10 mouse cellular contexts compared by ENCODE assay signal in the genomic region with DNA sequence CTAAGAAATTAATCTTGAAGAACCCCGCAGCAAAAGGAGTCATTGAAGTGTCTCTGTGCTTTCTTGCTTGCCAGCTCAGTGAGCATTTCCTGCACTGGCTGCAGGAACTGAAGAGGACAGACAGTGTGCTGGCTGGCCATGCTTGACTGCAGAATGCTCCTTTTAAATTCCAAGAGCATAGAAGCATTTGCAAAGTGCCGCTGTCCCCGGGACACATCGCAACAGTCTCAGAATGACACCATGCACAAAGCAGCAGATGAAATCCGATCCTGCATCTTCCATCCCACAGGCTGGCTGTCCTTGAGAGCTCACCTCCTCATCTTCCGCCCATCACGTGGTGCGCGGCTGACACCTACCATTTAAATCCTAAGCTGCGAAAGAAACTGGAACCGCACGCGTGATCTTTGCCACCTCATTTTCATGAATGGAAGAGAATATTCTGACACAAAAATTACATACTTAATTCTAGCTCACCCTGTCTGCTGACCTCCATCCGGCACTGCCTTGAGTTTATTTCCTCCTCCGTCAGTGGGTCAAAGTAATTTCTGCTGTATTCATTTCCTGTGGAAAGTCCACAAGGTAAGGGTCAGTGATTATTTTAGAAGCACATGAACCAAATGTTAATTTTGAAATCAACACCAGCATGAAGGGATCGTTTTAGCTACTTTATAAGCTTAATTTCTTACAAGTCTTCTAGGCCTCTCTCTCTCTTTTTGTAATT.
DNase-seq lines count a peak whose midpoint lies in the region; ATAC-seq and TF ChIP-seq lines count a peak whose summit lies in the region.
"Had no signal": no experiment of that assay in that cellular context is flagged by ENCODE, and none has a peak within 500 bp of the region (broad histone marks: within the 10 kb centered on the region; RNA-seq: fewer than 3 reads in every experiment).

No protein-coding gene starts in this region.

- no peak for TF ChIP-seq CTCF in kidney, adult 2 months (conservative IDR thresholded peaks at IDR 0.05; ENCODE audit: insufficient read depth, insufficient read length, low read depth, low read length)
- TF ChIP-seq CTCF in midbrain, postnatal 0 days (IDR thresholded peaks at IDR 0.05) = no peak

- DNase-seq in kidney, postnatal 10 days = peak; percentile 9
- DNase-seq in kidney, adult 2 months = no peak
- peak; percentile 11 for DNase-seq in cerebellum, adult 8-10 months
- DNase-seq in midbrain, postnatal 0 days (ENCODE audit: low spot score) = no peak
- DNase-seq in thymus, postnatal 0 days (ENCODE audit: low spot score) = no peak
- DNase-seq in layer of hippocampus, adult 8-10 months (ENCODE audit: low spot score in 2 of 2) = no peak
- DNase-seq in MN1 (ENCODE audit: low spot score) = no peak

- H3K36me3 ChIP-seq in kidney, adult 2 months (ENCODE audit: control insufficient read depth, insufficient read depth, low read length) = no peaks in the 10 kb centered on the region
- no peaks in the 10 kb centered on the region for H3K36me3 ChIP-seq in hindbrain, embryonic 13.5 days
- H3K36me3 ChIP-seq in midbrain, postnatal 0 days (ENCODE audit: insufficient read depth, low read length) = no peaks in the 10 kb centered on the region
- H3K36me3 ChIP-seq: forebrain, embryonic 15.5 days had no signal

- no peaks in the 10 kb centered on the region for H3K9me3 ChIP-seq in hindbrain, embryonic 13.5 days
- no peaks in the 10 kb centered on the region for H3K9me3 ChIP-seq in midbrain, postnatal 0 days (ENCODE audit: low read length)
- H3K9me3 ChIP-seq: forebrain, embryonic 15.5 days had no signal

- no peak for TF ChIP-seq POLR2A in kidney, adult 2 months (IDR thresholded peaks at IDR 0.05; ENCODE audit: low read depth, low read length)

- H3K4me2 ChIP-seq in hindbrain, embryonic 13.5 days = peak overlapping the region; percentile 8; the same call in 1 of the 2 replicates
- H3K4me2 ChIP-seq in midbrain, postnatal 0 days (ENCODE audit: low read depth, low read length, poor library complexity, severe bottlenecking) = peak overlapping the region; percentile 30
- H3K4me2 ChIP-seq: forebrain, embryonic 15.5 days; liver, embryonic 11.5 days had no signal

- no peak overlapping the region for H3K9ac ChIP-seq in hindbrain, embryonic 13.5 days
- peak overlapping the region; percentile 24; the same call in 1 of the 2 replicates for H3K9ac ChIP-seq in midbrain, postnatal 0 days (replicated peaks; ENCODE audit: low read length, poor library complexity, severe bottlenecking)
- H3K9ac ChIP-seq: forebrain, embryonic 15.5 days had no signal

- WGBS in kidney, adult 2 months = 11% methylated on average over 16 of the region's 16 CpGs
- WGBS in hindbrain, embryonic 13.5 days = 60% methylated on average over 16 of the region's 16 CpGs
- 50% methylated on average over 16 of the region's 16 CpGs for WGBS in midbrain, postnatal 0 days

- no peaks in the 10 kb centered on the region for H3K4me1 ChIP-seq in kidney, adult 2 months (ENCODE audit: control insufficient read depth, insufficient read depth, low read length)
- 0 out of 2 replicates have a peak, but pooled peaks cover 4% of the 10 kb centered on the region for H3K4me1 ChIP-seq in hindbrain, embryonic 13.5 days (replicated peaks)
- no peaks in the 10 kb centered on the region for H3K4me1 ChIP-seq in midbrain, postnatal 0 days (ENCODE audit: insufficient read depth, low read length)
- H3K4me1 ChIP-seq: forebrain, embryonic 15.5 days had no signal

- no peak for ATAC-seq in hindbrain, embryonic 13.5 days (ENCODE audit: low FRiP score)
- no peak for ATAC-seq in midbrain, postnatal 0 days (ENCODE audit: low FRiP score)
- ATAC-seq: forebrain, embryonic 15.5 days had no signal

- H3K27ac ChIP-seq in kidney, adult 2 months (ENCODE audit: insufficient read depth, low read depth, low read length) = no peak overlapping the region
- H3K27ac ChIP-seq in hindbrain, embryonic 13.5 days = 0 out of 2 replicates have a peak overlapping the region, but pooled peaks have one; percentile 30
- no peak overlapping the region for H3K27ac ChIP-seq in midbrain, postnatal 0 days (ENCODE audit: low read depth, low read length)
- H3K27ac ChIP-seq: forebrain, embryonic 15.5 days had no signal

- no peak overlapping the region for H3K4me3 ChIP-seq in kidney, adult 2 months (ENCODE audit: insufficient read depth, low read depth, low read length)
- H3K4me3 ChIP-seq in hindbrain, embryonic 13.5 days = no peak overlapping the region
- 0 out of 2 replicates have a peak overlapping the region, but pooled peaks have one; percentile 6 for H3K4me3 ChIP-seq in midbrain, postnatal 0 days (ENCODE audit: low read depth, low read length)
- H3K4me3 ChIP-seq: forebrain, embryonic 15.5 days had no signal

- H3K27me3 ChIP-seq in kidney, adult 2 months (replicated peaks; ENCODE audit: control insufficient read depth, insufficient read depth, low read length) = no peaks in the 10 kb centered on the region
- H3K27me3 ChIP-seq in hindbrain, embryonic 13.5 days = no peaks in the 10 kb centered on the region
- H3K27me3 ChIP-seq in midbrain, postnatal 0 days (ENCODE audit: insufficient read depth, low read length) = no peaks in the 10 kb centered on the region
- H3K27me3 ChIP-seq: forebrain, embryonic 15.5 days had no signal

Comparison
In these comparisons a context has a peak if more than half of its experiments do, and no peak if none do; other contexts are left out.
1. DNase-seq: peak in kidney, postnatal 10 days (single experiment) and cerebellum, adult 8-10 months (single experiment); none in kidney, adult 2 months (single experiment), midbrain, postnatal 0 days (single experiment), thymus, postnatal 0 days (single experiment), layer of hippocampus, adult 8-10 months (0 of 2) and MN1 (single experiment).